Mouse (Mus musculus) thymus, postnatal 25 days (tissue): ENCODE measurements around the gene Rabgap1.

Source experiments
- DNase-seq: peaks from one replicate; pipeline ENCODE4 v3.0.0; 2022

Rabgap1 gene

GRCm38 (mm10) chr2:37516030-37516710 lies 73.1 kb downstream of the Rabgap1 start, which contains the start of gene Gpr21:
Gene Gpr21 (plus strand): TSS chr2:37516332.
- no peak for DNase-seq

GRCm38 (mm10) chr2:37516922-37517462 lies 73.9 kb downstream of the Rabgap1 start:
- DNase-seq, result no peak

- no peak for DNase-seq
These were observed 75.6 kb downstream of the Rabgap1 start for GRCm38 (mm10) chr2:37518561-37519285.

DNA sequence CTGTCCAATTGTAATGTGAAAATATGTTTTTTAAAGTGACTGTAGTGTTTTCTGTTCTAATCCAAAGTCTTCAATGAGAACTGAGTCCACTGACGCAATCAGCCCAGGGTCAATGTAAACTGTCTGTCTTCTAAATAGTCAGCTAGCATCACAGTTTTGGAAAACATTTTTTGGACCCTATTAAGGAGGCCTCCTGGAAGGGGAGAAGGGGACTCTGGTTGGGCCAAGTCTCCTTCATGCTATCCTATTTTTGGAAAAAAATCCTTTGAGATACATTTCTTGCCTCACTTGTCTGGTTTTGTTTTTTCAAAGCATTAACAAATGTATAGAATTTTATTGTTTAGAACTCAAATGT lies 76.2 kb downstream of the Rabgap1 start:
- DNase-seq, result no peak

- DNase-seq, result no peak
These were observed 84.5 kb downstream of the Rabgap1 start for GRCm38 (mm10) chr2:37527587-37527986.

DNA sequence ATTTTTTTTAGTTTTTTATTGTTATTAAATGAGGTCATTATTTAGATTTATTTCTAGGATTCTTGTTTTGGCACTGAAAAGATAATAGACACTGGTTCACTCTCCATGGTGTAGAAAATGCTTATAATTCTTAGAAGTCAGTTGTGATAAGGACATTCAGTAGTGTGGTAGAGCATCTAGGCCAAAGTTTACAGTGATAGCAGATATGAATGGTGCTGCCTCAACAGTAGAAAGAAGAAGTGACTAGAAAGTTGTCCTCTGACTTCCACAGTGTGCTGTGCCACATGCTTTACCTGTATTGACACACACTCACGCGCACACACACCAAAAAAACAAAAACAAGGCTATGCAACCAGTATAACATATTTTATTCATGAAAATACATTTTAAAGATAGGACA lies 86.3 kb downstream of the Rabgap1 start:
- no peak for DNase-seq

- no peak for DNase-seq
These were observed 87.7 kb downstream of the Rabgap1 start for GRCm38 (mm10) chr2:37530766-37531165.

GRCm38 (mm10) chr2:37531639-37532038 lies 88.6 kb downstream of the Rabgap1 start:
- DNase-seq, result no peak

GRCm38 (mm10) chr2:37549346-37550012 lies 106.4 kb downstream of the Rabgap1 start:
- DNase-seq, result no peak

GRCm38 (mm10) chr2:37556366-37556765 lies 113.3 kb downstream of the Rabgap1 start:
- DNase-seq, result no peak

GRCm38 (mm10) chr2:37565579-37565978 lies 122.5 kb downstream of the Rabgap1 start:
- peak; percentile 14 for DNase-seq

DNA sequence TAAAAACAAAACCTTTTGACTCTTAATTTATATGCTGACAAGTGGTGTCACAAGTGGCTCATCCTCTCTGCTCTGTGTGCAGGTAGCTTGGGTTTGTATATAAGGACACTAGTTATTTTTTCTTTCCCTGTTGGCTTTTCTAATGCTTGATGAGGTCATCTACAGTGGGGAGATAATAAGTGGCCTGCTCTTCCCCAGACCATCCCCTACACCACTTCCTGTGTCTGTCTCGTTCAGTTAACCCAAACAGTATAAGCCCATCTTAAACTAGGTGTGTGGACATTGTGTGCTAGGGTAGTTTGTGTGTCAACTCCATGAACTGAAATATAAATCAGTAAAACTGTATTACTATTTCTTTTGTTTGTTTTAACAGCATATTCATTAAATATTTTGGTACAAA lies 123.0 kb downstream of the Rabgap1 start:
- DNase-seq, result no peak

DNA sequence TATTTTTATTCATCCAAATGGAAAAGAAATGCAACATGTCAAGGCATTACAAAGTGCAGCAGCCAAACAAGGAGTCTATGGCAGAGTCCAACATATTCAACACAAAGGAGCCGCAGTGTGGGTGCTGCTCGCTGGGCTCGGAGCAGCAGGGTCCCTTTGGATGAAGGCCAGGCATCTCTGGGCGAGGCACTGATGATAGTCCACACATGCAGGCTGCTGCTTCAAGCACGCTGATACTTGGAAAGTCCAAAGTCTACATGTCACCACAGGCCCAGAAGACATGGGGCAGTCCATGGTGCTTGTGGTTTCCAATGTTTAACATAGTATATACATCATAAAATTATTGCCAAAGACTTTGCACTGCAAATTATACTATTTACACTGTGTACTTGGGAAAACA lies 126.8 kb downstream of the Rabgap1 start:
- no peak for DNase-seq

DNA sequence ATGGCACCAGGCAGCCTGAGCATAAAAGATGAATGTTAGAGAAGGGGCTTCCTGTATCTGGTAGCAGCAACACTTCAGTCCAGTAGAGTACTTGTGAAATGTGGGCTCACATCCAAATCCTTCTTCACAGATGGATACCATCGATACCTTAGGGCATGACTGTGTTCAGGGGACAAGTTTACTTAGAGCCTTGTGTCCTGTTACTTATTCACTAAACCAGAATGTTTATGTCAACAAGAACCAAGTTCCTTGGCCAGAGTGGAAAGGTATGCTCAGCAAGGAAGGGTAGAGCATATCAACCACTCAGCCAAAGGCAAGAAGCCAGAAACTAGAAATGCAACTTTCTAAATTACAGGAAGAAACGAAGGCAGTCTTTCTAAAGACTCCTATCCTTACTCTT lies 127.6 kb downstream of the Rabgap1 start:
- DNase-seq, result no peak

GRCm38 (mm10) chr2:37572141-37572540 lies 129.1 kb downstream of the Rabgap1 start:
- DNase-seq, result no peak

- DNase-seq, result no peak
These were observed 133.6 kb downstream of the Rabgap1 start for GRCm38 (mm10) chr2:37576661-37577060.

DNA sequence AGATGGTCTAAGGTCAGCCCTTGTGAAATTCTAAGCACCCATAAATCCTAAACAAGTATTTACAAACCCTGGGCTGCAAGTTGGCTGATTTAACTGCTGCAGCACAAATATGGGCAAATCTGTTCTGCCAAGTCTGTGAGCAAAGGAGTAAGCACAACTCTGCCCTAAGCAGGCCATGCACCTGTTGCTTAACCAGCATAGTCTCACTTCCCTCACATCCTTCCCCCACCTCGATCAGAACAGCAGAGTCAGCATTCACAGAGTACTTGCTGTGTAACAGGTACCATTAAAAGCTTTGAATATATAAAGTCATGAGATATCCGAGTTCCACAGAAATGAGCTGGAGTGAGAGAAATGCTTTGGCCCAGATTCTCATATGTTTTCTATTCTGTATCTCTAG lies 135.1 kb downstream of the Rabgap1 start:
- no peak for DNase-seq

GRCm38 (mm10) chr2:37587919-37588318 lies 144.8 kb downstream of the Rabgap1 start:
- no peak for DNase-seq
